Mouse (Mus musculus): ENCODE measurements around the gene Dynlrb2.

DNA sequence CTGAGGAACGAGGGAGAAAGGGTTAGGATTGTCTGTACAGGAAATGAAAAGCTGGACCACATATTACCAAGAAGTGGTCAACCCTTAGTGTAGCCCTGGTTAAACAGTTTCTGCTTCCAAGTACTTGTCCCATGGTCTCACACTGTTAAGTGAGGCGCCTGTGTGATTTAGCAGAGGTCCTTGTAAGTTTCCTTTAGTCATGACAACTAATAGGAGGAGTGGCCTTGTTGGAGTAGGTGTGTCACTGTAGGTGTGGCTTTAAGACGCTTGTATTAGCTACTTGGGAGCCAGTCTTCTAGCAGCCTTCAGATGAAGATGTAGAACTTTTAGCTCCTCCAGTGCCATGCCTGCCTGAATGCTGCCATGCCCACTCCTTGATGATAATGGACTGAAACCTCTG lies 4.5 kb downstream of the Dynlrb2 start:
- TF ChIP-seq CTCF (IDR thresholded peaks at IDR 0.05; ENCODE audit: low read depth, low read length) (no peak), EP300 (IDR thresholded peaks at IDR 0.05; ENCODE audit: insufficient read depth, low read depth, low read length) (no peak), POLR2A (IDR thresholded peaks at IDR 0.05; ENCODE audit: insufficient read depth, low read length) (no peak)
